Mouse (Mus musculus) intestine, embryonic 14.5 days (tissue): ENCODE data around the gene Slc39a7. TPM values are rescaled to one million over a fixed set of nuclear protein-coding genes. Genes with fewer than 3 reads are reported as not detected.

Source experiments
- ATAC-seq: fragments of 200-750 bp; cut with Nextera tagmentation; replicated peaks from 2 replicates; pipeline ENCODE4 v1.8.0; 2017; ENCODE audit warnings: low read depth, moderate number of reproducible peaks, moderate TSS enrichment, moderate library complexity; ENCODE audit not compliant: low FRiP score, low TSS enrichment
- DNase-seq: peaks from one replicate; pipeline ENCODE4 v3.0.0-alpha.2; 2018; ENCODE audit warnings: low spot score
- H3K27ac ChIP-seq: fragments of 300-500 bp; sonication (generic); 2 replicates; pipeline ENCODE4 v1.5.1; 2014; ENCODE audit warnings: low read depth, mild to moderate bottlenecking, control low read depth
- H3K27me3 ChIP-seq: fragments of 300-500 bp; sonication (generic); replicated peaks from 2 replicates; pipeline ENCODE4 v1.6.1; 2014; ENCODE audit warnings: low read length, control low read depth; ENCODE audit not compliant: control insufficient read depth, insufficient read depth
- H3K36me3 ChIP-seq: fragments of 300-500 bp; sonication (generic); 2 replicates; pipeline ENCODE4 v1.6.1; 2014; ENCODE audit warnings: low read length, control low read depth; ENCODE audit not compliant: control insufficient read depth, insufficient read depth
- H3K4me1 ChIP-seq: fragments of 300-500 bp; sonication (generic); replicated peaks from 2 replicates; pipeline ENCODE4 v1.6.1; 2014; ENCODE audit warnings: low read length, control low read depth, mixed read lengths; ENCODE audit not compliant: control insufficient read depth, insufficient read depth
- H3K4me2 ChIP-seq: fragments of 300-500 bp; sonication (generic); 2 replicates; pipeline ENCODE4 v1.6.1; 2014; ENCODE audit warnings: low read length
- H3K4me3 ChIP-seq: fragments of 300-500 bp; sonication (generic); 2 replicates; pipeline ENCODE4 v1.5.1; 2014; ENCODE audit warnings: low read depth, low read length, control low read depth, mixed read lengths
- H3K9ac ChIP-seq: fragments of 300-500 bp; sonication (generic); 2 replicates; pipeline ENCODE4 v1.6.1; 2014; ENCODE audit warnings: mild to moderate bottlenecking, low read length
- H3K9me3 ChIP-seq: fragments of 300-500 bp; sonication (generic); 2 replicates; pipeline ENCODE4 v1.6.1; 2016; ENCODE audit warnings: low read length, control low read depth; ENCODE audit not compliant: control insufficient read depth
- WGBS: fragments of 180-500 bp; shearing (Covaris S2); extraction: QIAGEN DNeasy Blood & Tissue Kit; methylation state at CpG from one replicate; pipeline ENCODE4 v1.1.7; 2014; 5-methylcytosine and 5-hydroxymethylcytosine counted together
- polyA plus RNA-seq: library from polyadenylated mRNA; unstranded; fragments of >200 nt; fragmentation: Nextera tagmentation; extraction: Ambion mirVana; gene quantifications from 2 replicates; pipeline ENCODE4 v1.2.1, GENCODE M21; 2014

Slc39a7 gene
- polyA plus RNA-seq, 1 experiment from 2014 or later = 89.5 TPM

- ATAC-seq = peak; percentile 75
- peaks cover 48% of the 10 kb centered on the region for H3K4me1 ChIP-seq
- 1% methylated on average over 48 of the region's 49 CpGs for WGBS
Observed at GRCm38 (mm10) chr17:34027656-34028223, 3.7 kb downstream of the Slc39a7 start, which contains the start of gene H2-Ke6. TSS of gene H2-Ke6 (minus strand) at chr17:34028060.

DNA sequence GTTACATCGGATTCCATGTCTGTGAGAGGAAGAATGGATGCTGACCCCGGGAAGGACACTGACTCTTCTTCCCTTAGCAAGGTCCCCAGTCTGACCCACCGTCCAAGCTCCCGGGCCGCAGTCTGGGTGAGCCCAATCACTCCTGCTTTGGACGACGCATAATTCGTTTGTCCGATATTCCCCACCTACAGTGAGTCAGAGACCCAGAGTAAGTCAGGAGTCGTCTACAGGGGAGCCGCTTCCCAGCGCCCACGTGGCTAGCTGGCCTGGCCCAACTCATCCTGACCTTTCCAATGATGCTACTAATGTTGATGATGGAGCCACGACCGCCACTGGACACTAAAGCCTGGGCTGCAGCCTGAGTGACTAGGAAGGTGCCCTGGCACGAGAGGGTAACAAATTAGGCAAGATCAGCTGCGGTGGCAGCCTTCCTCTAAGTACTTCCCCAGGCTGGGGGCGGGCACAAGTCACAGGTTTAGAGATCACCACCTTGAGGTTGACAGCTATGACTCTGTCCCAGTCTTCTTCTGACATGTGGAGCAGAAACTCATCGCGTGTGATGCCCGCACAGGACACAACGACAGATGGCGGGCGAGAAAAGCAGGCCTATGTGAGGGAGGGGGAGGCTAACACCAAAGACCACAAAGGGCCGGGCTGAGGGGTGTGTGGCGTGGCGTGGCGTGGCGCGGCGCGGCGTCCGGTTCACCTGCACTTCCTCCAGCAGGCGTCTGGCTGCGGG, 4.4 kb downstream of the Slc39a7 start:
- H3K9me3 ChIP-seq = no peaks in the 10 kb centered on the region
- peak overlapping the region; percentile 54 for H3K9ac ChIP-seq
- peak overlapping the region; percentile 66 for H3K27ac ChIP-seq
- H3K36me3 ChIP-seq = peaks cover 32% of the 10 kb centered on the region
- no peaks in the 10 kb centered on the region for H3K27me3 ChIP-seq
- DNase-seq = no peak
- peak overlapping the region; percentile 64 for H3K4me3 ChIP-seq
- 8% methylated on average over 36 of the region's 36 CpGs for WGBS
- H3K4me1 ChIP-seq = peaks cover 45% of the 10 kb centered on the region
- no peak for ATAC-seq
- H3K4me2 ChIP-seq = peak overlapping the region; percentile 71

More at GRCm38 (mm10) chr17:34027656-34028223, 3.7 kb downstream of the Slc39a7 start, which contains the start of gene H2-Ke6:
- Histone ChIP-seq H3K27me3 (no peaks in the 10 kb centered on the region), H3K9me3 (no peaks in the 10 kb centered on the region), H3K27ac (peak within 1 kb of the TSS; percentile 66), H3K36me3 (peaks cover 27% of the 10 kb centered on the region), H3K9ac (peak within 1 kb of the TSS; percentile 54), H3K4me2 (peak within 1 kb of the TSS; percentile 71), H3K4me3 (peak within 1 kb of the TSS; percentile 64)
- peak; percentile 95 for DNase-seq

GRCm38 (mm10) chr17:34026221-34026620, 5.3 kb downstream of the Slc39a7 start:
- 37% methylated on average over 2 of the region's 2 CpGs for WGBS
- H3K27me3 ChIP-seq = no peaks in the 10 kb centered on the region
- H3K36me3 ChIP-seq = peaks cover 34% of the 10 kb centered on the region
- H3K9me3 ChIP-seq = no peaks in the 10 kb centered on the region
- H3K4me2 ChIP-seq = peak overlapping the region; percentile 4; the same call in 1 of the 2 replicates
- DNase-seq (no peak), ATAC-seq (no peak)
- no peak overlapping the region for H3K27ac ChIP-seq
- H3K4me1 ChIP-seq = peaks cover 45% of the 10 kb centered on the region
- H3K9ac ChIP-seq = no peak overlapping the region
- no peak overlapping the region for H3K4me3 ChIP-seq

- no peaks in the 10 kb centered on the region for H3K27me3 ChIP-seq
- no peaks in the 10 kb centered on the region for H3K9me3 ChIP-seq
- peaks cover 45% of the 10 kb centered on the region for H3K4me1 ChIP-seq
- H3K36me3 ChIP-seq = peaks cover 38% of the 10 kb centered on the region
- no peak overlapping the region for H3K27ac ChIP-seq
- 30% methylated on average over 7 of the region's 7 CpGs for WGBS
- H3K4me3 ChIP-seq = peak overlapping the region; percentile 63; the same call in 1 of the 2 replicates
- no peak overlapping the region for H3K9ac ChIP-seq
- DNase-seq (no peak), ATAC-seq (no peak)
- H3K4me2 ChIP-seq = peak overlapping the region; percentile 81
Observed at GRCm38 (mm10) chr17:34025756-34026151, 5.7 kb downstream of the Slc39a7 start.

GRCm38 (mm10) chr17:34024861-34025755, 6.4 kb downstream of the Slc39a7 start:
- H3K36me3 ChIP-seq = peaks cover 39% of the 10 kb centered on the region
- WGBS = 1% methylated on average over 51 of the region's 57 CpGs
- peak overlapping the region; percentile 81 for H3K4me2 ChIP-seq
- H3K4me1 ChIP-seq = peaks cover 39% of the 10 kb centered on the region
- H3K4me3 ChIP-seq = peak overlapping the region; percentile 63
- H3K9me3 ChIP-seq = 0 out of 2 replicates have a peak, but pooled peaks cover 1% of the 10 kb centered on the region
- 0 out of 2 replicates have a peak, but pooled peaks have one; percentile 0 for ATAC-seq
- H3K27ac ChIP-seq = peak overlapping the region; percentile 87
- no peaks in the 10 kb centered on the region for H3K27me3 ChIP-seq
- peak overlapping the region; percentile 84 for H3K9ac ChIP-seq
- no peak for DNase-seq

- DNase-seq = peak; percentile 94
- WGBS = 0% methylated on average over 48 of the region's 58 CpGs
- H3K4me3 ChIP-seq = peak within 1 kb of the TSS; percentile 63
- H3K9ac ChIP-seq = peak within 1 kb of the TSS; percentile 84
- H3K4me2 ChIP-seq = peak within 1 kb of the TSS; percentile 81
- H3K27me3 ChIP-seq = no peaks in the 10 kb centered on the region
- H3K4me1 ChIP-seq = peaks cover 32% of the 10 kb centered on the region
- peak; percentile 70 for ATAC-seq
- H3K9me3 ChIP-seq = 0 out of 2 replicates have a peak, but pooled peaks cover 2% of the 10 kb centered on the region
- H3K27ac ChIP-seq = peak within 1 kb of the TSS; percentile 87
- H3K36me3 ChIP-seq = peaks cover 31% of the 10 kb centered on the region
Observed at GRCm38 (mm10) chr17:34024317-34024821, 7.1 kb downstream of the Slc39a7 start, which contains the start of gene Ring1. TSS of gene Ring1 (minus strand) at chr17:34024680.

DNA sequence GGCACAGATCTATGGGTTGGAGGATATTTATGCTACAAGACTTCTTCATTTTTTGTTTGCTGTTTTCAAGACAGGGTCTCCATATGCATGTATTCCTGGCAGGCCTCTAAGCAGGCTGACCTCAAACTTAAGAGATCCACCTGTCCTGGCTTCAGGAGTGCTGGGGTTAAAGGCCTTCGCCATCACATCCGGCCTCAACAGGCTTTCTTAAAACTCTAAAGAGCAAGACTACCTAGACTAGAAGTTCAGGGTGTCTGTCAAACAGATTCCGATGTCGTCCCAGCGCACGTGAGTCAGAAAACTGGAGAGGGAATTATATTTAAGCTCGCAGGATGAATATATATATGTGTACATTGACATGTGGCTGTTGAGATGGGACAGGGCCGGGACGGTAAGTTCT, 7.8 kb downstream of the Slc39a7 start:
- 0 out of 2 replicates have a peak, but pooled peaks cover 2% of the 10 kb centered on the region for H3K9me3 ChIP-seq
- peaks cover 29% of the 10 kb centered on the region for H3K4me1 ChIP-seq
- ATAC-seq = no peak
- no peak overlapping the region; the same call in 1 of the 2 replicates for H3K27ac ChIP-seq
- peak overlapping the region; percentile 63 for H3K4me3 ChIP-seq
- H3K36me3 ChIP-seq = peaks cover 24% of the 10 kb centered on the region
- H3K4me2 ChIP-seq = peak overlapping the region; percentile 81
- 65% methylated on average over 9 of the region's 9 CpGs for WGBS
- DNase-seq = no peak
- no peaks in the 10 kb centered on the region for H3K27me3 ChIP-seq
- peak overlapping the region; percentile 84 for H3K9ac ChIP-seq

GRCm38 (mm10) chr17:34022987-34023386, 8.5 kb downstream of the Slc39a7 start:
- peaks cover 23% of the 10 kb centered on the region for H3K4me1 ChIP-seq
- H3K9ac ChIP-seq = no peak overlapping the region
- WGBS = 97% methylated on average over 20 of the region's 20 CpGs
- peaks cover 19% of the 10 kb centered on the region for H3K36me3 ChIP-seq
- DNase-seq (no peak), ATAC-seq (no peak)
- no peak overlapping the region for H3K27ac ChIP-seq
- no peak overlapping the region for H3K4me2 ChIP-seq
- H3K4me3 ChIP-seq = no peak overlapping the region
- 0 out of 2 replicates have a peak, but pooled peaks cover 2% of the 10 kb centered on the region for H3K9me3 ChIP-seq
- no peaks in the 10 kb centered on the region for H3K27me3 ChIP-seq
